Mouse (Mus musculus) kidney, postnatal 0 days (tissue): ENCODE results near the gene Pawr. TPM values are rescaled to one million over a fixed set of nuclear protein-coding genes. Genes with fewer than 3 reads are reported as not detected.

Experiments
- ATAC-seq: fragments of 200-750 bp; cut with Nextera tagmentation; replicated peaks from 2 replicates; pipeline ENCODE4 v1.8.0; 2017; ENCODE audit warnings: low read depth, moderate number of reproducible peaks, moderate TSS enrichment, moderate library complexity; ENCODE audit not compliant: low FRiP score
- DNase-seq: peaks from one replicate; pipeline ENCODE4 v3.0.0-alpha.2; 2016; ENCODE audit warnings: low spot score
- H3K27ac ChIP-seq: fragments of 300-500 bp; sonication (generic); 2 replicates; pipeline ENCODE4 v1.5.1; 2014; ENCODE audit warnings: mild to moderate bottlenecking
- H3K27me3 ChIP-seq: fragments of 300-500 bp; sonication (generic); 2 replicates; pipeline ENCODE4 v1.6.1; 2014; ENCODE audit warnings: low read length, mixed read lengths; ENCODE audit not compliant: insufficient read depth
- H3K36me3 ChIP-seq: fragments of 300-500 bp; sonication (generic); 2 replicates; pipeline ENCODE4 v1.6.1; 2014; ENCODE audit warnings: low read length, mixed read lengths; ENCODE audit not compliant: insufficient read depth
- H3K4me1 ChIP-seq: fragments of 300-500 bp; sonication (generic); replicated peaks from 2 replicates; pipeline ENCODE4 v1.6.1; 2014; ENCODE audit warnings: antibody characterized with exemption, low read length, mixed read lengths; ENCODE audit not compliant: insufficient read depth
- H3K4me2 ChIP-seq: fragments of 300-500 bp; sonication (generic); 2 replicates; pipeline ENCODE4 v1.6.1; 2014; ENCODE audit warnings: mild to moderate bottlenecking, low read length, moderate library complexity, mixed read lengths
- H3K4me3 ChIP-seq: fragments of 300-500 bp; sonication (generic); replicated peaks from 2 replicates; pipeline ENCODE4 v1.5.1; 2014; ENCODE audit warnings: low read depth, low read length
- H3K9ac ChIP-seq: fragments of 300-500 bp; sonication (generic); 2 replicates; pipeline ENCODE4 v1.6.1; 2014; ENCODE audit warnings: low read depth, low read length
- H3K9me3 ChIP-seq: fragments of 300-500 bp; sonication (generic); replicated peaks from 2 replicates; pipeline ENCODE4 v1.6.1; 2016; ENCODE audit warnings: low read length, inconsistent platforms, mixed read lengths
- CTCF ChIP-seq: IDR thresholded peaks from 2 replicates; pipeline ENCODE4 v1.5.1; 2016; ENCODE audit warnings: antibody characterized with exemption, low read depth, mild to moderate bottlenecking, moderate library complexity
- WGBS: fragments of 180-500 bp; shearing (Covaris S2); extraction: QIAGEN DNeasy Blood & Tissue Kit; methylation state at CpG from one replicate; pipeline ENCODE4 v1.1.7; 2014; 5-methylcytosine and 5-hydroxymethylcytosine counted together
- polyA plus RNA-seq: library from polyadenylated mRNA; unstranded; fragments of >200 nt; fragmentation: Nextera tagmentation; extraction: Ambion mirVana; gene quantifications from 2 replicates; pipeline ENCODE4 v1.2.1, GENCODE M21; 2015

Gene Pawr
- polyA plus RNA-seq, 1 experiment from 2014 or later: 28.5 TPM

- Histone ChIP-seq H3K4me2 (peak overlapping the region; percentile 18; the same call in 1 of the 2 replicates), H3K36me3 (no peaks in the 10 kb centered on the region), H3K9ac (no peak overlapping the region), H3K27me3 (no peaks in the 10 kb centered on the region), H3K4me3 (no peak overlapping the region), H3K9me3 (no peaks in the 10 kb centered on the region), H3K27ac (no peak overlapping the region), H3K4me1 (no peaks in the 10 kb centered on the region)
- ATAC-seq (no peak), DNase-seq (peak; percentile 15)
- 49% methylated on average over 11 of the region's 11 CpGs for WGBS
- TF ChIP-seq CTCF: no peak
Measured at GRCm38 (mm10) chr10:108307772-108308171, 24.1 kb upstream of the Pawr start.

- Histone ChIP-seq H3K27me3 (no peaks in the 10 kb centered on the region), H3K4me3 (no peak overlapping the region), H3K36me3 (no peaks in the 10 kb centered on the region), H3K4me2 (no peak overlapping the region), H3K4me1 (no peaks in the 10 kb centered on the region), H3K9ac (no peak overlapping the region), H3K9me3 (no peaks in the 10 kb centered on the region), H3K27ac (no peak overlapping the region)
- WGBS: 87% methylated on average over 5 of the region's 5 CpGs
- no peak for TF ChIP-seq CTCF
- no peak for ATAC-seq
- no peak for DNase-seq
Measured at GRCm38 (mm10) chr10:108310195-108310594, 21.7 kb upstream of the Pawr start.

- Histone ChIP-seq H3K36me3 (no peaks in the 10 kb centered on the region), H3K9me3 (no peaks in the 10 kb centered on the region), H3K4me1 (no peaks in the 10 kb centered on the region), H3K4me2 (no peak overlapping the region), H3K27me3 (no peaks in the 10 kb centered on the region), H3K9ac (no peak overlapping the region), H3K27ac (no peak overlapping the region), H3K4me3 (no peak overlapping the region)
- DNase-seq (no peak), ATAC-seq (no peak)
- TF ChIP-seq CTCF: no peak
- WGBS: 88% methylated on average over 3 of the region's 3 CpGs
Measured at GRCm38 (mm10) chr10:108311396-108311795, 20.5 kb upstream of the Pawr start.

GRCm38 (mm10) chr10:108313845-108314244, 18.1 kb upstream of the Pawr start:
- Histone ChIP-seq H3K27me3 (no peaks in the 10 kb centered on the region), H3K27ac (no peak overlapping the region), H3K4me1 (no peaks in the 10 kb centered on the region), H3K9ac (no peak overlapping the region), H3K4me3 (no peak overlapping the region), H3K9me3 (no peaks in the 10 kb centered on the region), H3K4me2 (no peak overlapping the region), H3K36me3 (no peaks in the 10 kb centered on the region)
- WGBS: 64% methylated on average over 6 of the region's 6 CpGs
- no peak for TF ChIP-seq CTCF
- DNase-seq: no peak
- ATAC-seq: no peak

GRCm38 (mm10) chr10:108314396-108314795, 17.5 kb upstream of the Pawr start:
- no peak for ATAC-seq
- Histone ChIP-seq H3K9me3 (no peaks in the 10 kb centered on the region), H3K4me2 (no peak overlapping the region), H3K9ac (no peak overlapping the region), H3K27me3 (no peaks in the 10 kb centered on the region), H3K4me3 (no peak overlapping the region), H3K27ac (no peak overlapping the region), H3K4me1 (no peaks in the 10 kb centered on the region), H3K36me3 (no peaks in the 10 kb centered on the region)
- TF ChIP-seq CTCF: no peak
- no peak for DNase-seq
- WGBS: 91% methylated on average over 8 of the region's 8 CpGs

- no peak for ATAC-seq
- Histone ChIP-seq H3K4me1 (no peaks in the 10 kb centered on the region), H3K36me3 (no peaks in the 10 kb centered on the region), H3K4me2 (no peak overlapping the region), H3K9me3 (no peaks in the 10 kb centered on the region), H3K9ac (no peak overlapping the region), H3K4me3 (no peak overlapping the region), H3K27ac (no peak overlapping the region), H3K27me3 (no peaks in the 10 kb centered on the region)
- no peak for DNase-seq
- WGBS: 90% methylated on average over 7 of the region's 7 CpGs
- no peak for TF ChIP-seq CTCF
Measured at GRCm38 (mm10) chr10:108315236-108315635, 16.7 kb upstream of the Pawr start.

GRCm38 (mm10) chr10:108328356-108328755, 3.6 kb upstream of the Pawr start:
- H3K27ac ChIP-seq: no peak overlapping the region
- no peak for TF ChIP-seq CTCF
- no peak overlapping the region for H3K9ac ChIP-seq
- no peak overlapping the region for H3K4me2 ChIP-seq
- H3K4me3 ChIP-seq: no peak overlapping the region
- 0 out of 2 replicates have a peak, but pooled peaks cover 4% of the 10 kb centered on the region for H3K9me3 ChIP-seq
- H3K27me3 ChIP-seq: no peaks in the 10 kb centered on the region
- DNase-seq (no peak), ATAC-seq (no peak)
- WGBS: 91% methylated on average over 7 of the region's 7 CpGs
- no peaks in the 10 kb centered on the region for H3K36me3 ChIP-seq
- 0 out of 2 replicates have a peak, but pooled peaks cover 4% of the 10 kb centered on the region for H3K4me1 ChIP-seq
